Mouse (Mus musculus): ENCODE results near the gene Rab5a.
"Not testable (repeated sequence)": the region's sequence is repeated elsewhere in the genome, so short reads cannot be mapped to it uniquely, and the experiment has no call there.

Rab5a gene

GRCm38 (mm10) chr17:53478858-53479603 is at the start of gene Rab5a:
TSS of gene Rab5a (plus strand) at chr17:53479234.
- DNase-seq (ENCODE audit: low read depth), result peak; percentile 97

- DNase-seq (ENCODE audit: low read depth), result no peak
Observed at GRCm38 (mm10) chr17:53456152-53456551, 22.9 kb upstream of the Rab5a start.

GRCm38 (mm10) chr17:53456742-53457141 is 22.3 kb upstream of the Rab5a start:
- DNase-seq (ENCODE audit: low read depth), result no peak

- DNase-seq (ENCODE audit: low read depth), result peak; percentile 73
Observed at GRCm38 (mm10) chr17:53462603-53463495, 16.2 kb upstream of the Rab5a start, which contains the start of gene Efhb. TSS of gene Efhb (minus strand) at chr17:53463321.

- DNase-seq (ENCODE audit: low read depth), result no peak
Observed at GRCm38 (mm10) chr17:53463496-53463840, 15.6 kb upstream of the Rab5a start.

GRCm38 (mm10) chr17:53465569-53465968 is 13.5 kb upstream of the Rab5a start:
- no peak for DNase-seq (ENCODE audit: low read depth)

- DNase-seq (ENCODE audit: low read depth), result no peak
Observed at GRCm38 (mm10) chr17:53468697-53469096, 10.3 kb upstream of the Rab5a start.

GRCm38 (mm10) chr17:53478066-53478857 is 772 bp upstream of the Rab5a start:
- no peak for DNase-seq (ENCODE audit: low read depth)

- no peak for DNase-seq (ENCODE audit: low read depth)
Observed at GRCm38 (mm10) chr17:53479604-53480041, 589 bp downstream of the Rab5a start.

GRCm38 (mm10) chr17:53480433-53480832 is 1.4 kb downstream of the Rab5a start:
- DNase-seq (ENCODE audit: low read depth), result no peak

- DNase-seq (ENCODE audit: low read depth), result no peak
Observed at GRCm38 (mm10) chr17:53488291-53489006, 9.4 kb downstream of the Rab5a start.

GRCm38 (mm10) chr17:53489007-53489378 is 10.0 kb downstream of the Rab5a start:
- DNase-seq (ENCODE audit: low read depth), result no peak

- DNase-seq (ENCODE audit: low read depth), result no peak
Observed at GRCm38 (mm10) chr17:53502966-53503365, 23.9 kb downstream of the Rab5a start.

- DNase-seq (ENCODE audit: low read depth), result no peak
Observed at GRCm38 (mm10) chr17:53512311-53512951, 33.4 kb downstream of the Rab5a start.

- DNase-seq (ENCODE audit: low read depth), result no peak
Observed at GRCm38 (mm10) chr17:53519364-53519763, 40.3 kb downstream of the Rab5a start.

GRCm38 (mm10) chr17:53520509-53520908 is 41.5 kb downstream of the Rab5a start:
- DNase-seq (ENCODE audit: low read depth), result no peak

- DNase-seq (ENCODE audit: low read depth), result no peak
Observed at GRCm38 (mm10) chr17:53528034-53528433, 49.0 kb downstream of the Rab5a start.

GRCm38 (mm10) chr17:53531160-53531559 is 52.1 kb downstream of the Rab5a start:
- no peak for DNase-seq (ENCODE audit: low read depth)

- no peak for DNase-seq (ENCODE audit: low read depth)
Observed at GRCm38 (mm10) chr17:53532425-53532824, 53.4 kb downstream of the Rab5a start.

GRCm38 (mm10) chr17:53539351-53539750 is 60.3 kb downstream of the Rab5a start, which contains the start of gene Pp2d1:
TSS of gene Pp2d1 (minus strand) at chr17:53539451.
- not testable (repeated sequence) for DNase-seq (ENCODE audit: low read depth)

GRCm38 (mm10) chr17:53542536-53542935 is 63.5 kb downstream of the Rab5a start:
- no peak for DNase-seq (ENCODE audit: low read depth)
